Mouse (Mus musculus): ENCODE data around the gene Chmp2a.

GRCm38 (mm10) chr7:13031983-13032382 is 2.6 kb downstream of the Chmp2a start:
- TF ChIP-seq CTCF (IDR thresholded peaks at IDR 0.05; ENCODE audit: extremely low read depth, insufficient read depth, insufficient read length, insufficient replicate concordance) (no peak), POLR2A (IDR thresholded peaks at IDR 0.05; ENCODE audit: low read depth, low read length) (no peak)

Measured in spleen, adult 2 months (tissue).